Mouse (Mus musculus) limb, embryonic 10.5 days (tissue): ENCODE results near the gene Akr1c18. TPM values are rescaled to one million over a fixed set of nuclear protein-coding genes. Genes with fewer than 3 reads are reported as not detected.
"Not testable (repeated sequence)": the region's sequence is repeated elsewhere in the genome, so short reads cannot be mapped to it uniquely, and the experiment has no call there.

ENCODE experiments used
- DNase-seq: peaks from one replicate; pipeline ENCODE4 v3.0.0-alpha.2; 2017; ENCODE audit warnings: low spot score
- H3K27ac ChIP-seq: fragments of 300-500 bp; sonication (generic); 2 replicates; pipeline ENCODE4 v1.5.1; 2016; ENCODE audit warnings: mild to moderate bottlenecking
- H3K27me3 ChIP-seq: fragments of 300-500 bp; sonication (generic); 2 replicates; pipeline ENCODE4 v1.6.1; 2016; ENCODE audit warnings: low read depth, mild to moderate bottlenecking; ENCODE audit not compliant: poor library complexity, severe bottlenecking
- H3K36me3 ChIP-seq: fragments of 300-500 bp; sonication (generic); 2 replicates; pipeline ENCODE4 v1.6.1; 2016; ENCODE audit warnings: mild to moderate bottlenecking, moderate library complexity
- H3K4me1 ChIP-seq: fragments of 300-500 bp; sonication (generic); 2 replicates; pipeline ENCODE4 v1.6.1; 2016
- H3K4me3 ChIP-seq: fragments of 300-500 bp; sonication (generic); 2 replicates; pipeline ENCODE4 v1.5.1; 2016; ENCODE audit warnings: mild to moderate bottlenecking, moderate library complexity
- H3K9me3 ChIP-seq: fragments of 300-500 bp; sonication (generic); replicated peaks from 2 replicates; pipeline ENCODE4 v1.6.1; 2016; ENCODE audit warnings: mild to moderate bottlenecking
- WGBS: fragments of 180-500 bp; shearing (Covaris S2); methylation state at CpG from one replicate; pipeline ENCODE4 v1.1.7; 2016; 5-methylcytosine and 5-hydroxymethylcytosine counted together
- polyA plus RNA-seq: library from polyadenylated mRNA; unstranded; fragments of >200 nt; fragmentation: Nextera tagmentation; extraction: Ambion mirVana; gene quantifications from 2 replicates; pipeline ENCODE4 v1.2.1, GENCODE M21; 2016

The Akr1c18 gene
- polyA plus RNA-seq: not detected in 2 replicates

DNA sequence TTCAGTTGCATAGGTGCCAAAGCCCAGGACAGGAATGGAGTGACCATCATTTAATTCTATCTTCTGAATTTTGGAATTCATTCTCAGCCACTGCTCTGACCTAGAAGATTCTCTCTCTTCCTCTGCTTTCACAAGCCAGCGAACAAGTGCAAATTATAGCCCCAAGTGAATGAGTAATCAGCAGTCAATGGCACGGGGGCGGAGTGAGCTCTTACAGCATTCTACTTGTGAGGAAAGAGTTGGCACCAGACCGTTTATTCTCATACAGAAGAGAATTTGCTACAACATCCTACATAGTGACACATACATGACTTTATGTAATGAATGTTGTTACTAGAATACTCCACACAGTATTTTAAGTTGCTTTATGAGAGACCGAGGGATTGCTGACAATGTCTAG lies at the start of gene Akr1c18:
Gene Akr1c18, minus strand, starts transcription at position 137 of the 400 bp plus-strand sequence.
- H3K4me1 ChIP-seq: no peaks in the 10 kb centered on the region
- no peaks in the 10 kb centered on the region for H3K9me3 ChIP-seq
- H3K27ac ChIP-seq: no peak within 1 kb of the TSS
- DNase-seq: no peak
- H3K4me3 ChIP-seq: no peak within 1 kb of the TSS
- H3K27me3 ChIP-seq: no peaks in the 10 kb centered on the region
- 84% methylated on average over 5 of the region's 5 CpGs for WGBS
- H3K36me3 ChIP-seq: no peaks in the 10 kb centered on the region

GRCm38 (mm10) chr13:4192511-4192910 lies 42.1 kb upstream of the Akr1c18 start:
- H3K9me3 ChIP-seq: no peaks in the 10 kb centered on the region
- H3K4me1 ChIP-seq: no peaks in the 10 kb centered on the region
- WGBS: 80% methylated on average over 3 of the region's 3 CpGs
- DNase-seq: no peak
- H3K27ac ChIP-seq: no peak overlapping the region
- no peaks in the 10 kb centered on the region for H3K27me3 ChIP-seq
- H3K4me3 ChIP-seq: no peak overlapping the region
- no peaks in the 10 kb centered on the region for H3K36me3 ChIP-seq

- WGBS: 65% methylated on average over 3 of the region's 3 CpGs
- Histone ChIP-seq H3K27ac (no peak within 1 kb of the TSS), H3K4me3 (no peak within 1 kb of the TSS), H3K27me3 (no peaks in the 10 kb centered on the region), H3K4me1 (no peaks in the 10 kb centered on the region), H3K36me3 (no peaks in the 10 kb centered on the region), H3K9me3 (no peaks in the 10 kb centered on the region)
- DNase-seq: no peak
Observed at GRCm38 (mm10) chr13:4190904-4191303, 40.5 kb upstream of the Akr1c18 start, which contains the start of gene Akr1c13. Gene Akr1c13 (plus strand): TSS chr13:4191150.

DNA sequence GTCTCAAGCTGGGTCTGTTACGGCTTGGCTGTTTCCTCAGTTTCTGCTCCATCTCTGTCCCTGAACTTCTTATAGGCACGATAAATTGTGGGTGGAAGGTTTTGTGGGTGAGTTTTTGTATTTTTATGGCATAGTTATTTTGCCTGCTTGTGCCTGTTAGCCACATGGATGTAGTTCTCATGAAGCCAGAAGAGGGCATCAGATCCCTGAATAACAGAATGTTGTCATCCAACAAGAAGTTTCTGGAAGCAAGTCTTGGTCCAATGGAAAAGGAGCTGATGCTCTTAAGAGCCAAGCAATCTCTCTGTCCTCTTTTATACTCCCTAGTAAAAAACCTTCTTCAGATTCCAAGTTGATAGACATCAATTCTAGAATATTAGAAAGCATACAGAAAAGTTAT lies 37.7 kb upstream of the Akr1c18 start:
- 90% methylated on average over 2 of the region's 2 CpGs for WGBS
- H3K27ac ChIP-seq: no peak overlapping the region
- no peak for DNase-seq

GRCm38 (mm10) chr13:4186641-4187411 lies 36.4 kb upstream of the Akr1c18 start:
- peak; percentile 36 for DNase-seq
- H3K9me3 ChIP-seq, H3K36me3 ChIP-seq, H3K4me3 ChIP-seq, H3K27ac ChIP-seq, H3K4me1 ChIP-seq, H3K27me3 ChIP-seq: not testable (repeated sequence)
- WGBS: 72% methylated on average over 7 of the region's 7 CpGs

More for the DNA sequence above, 37.7 kb upstream of the Akr1c18 start:
- Histone ChIP-seq H3K36me3 (no peaks in the 10 kb centered on the region), H3K4me1 (no peaks in the 10 kb centered on the region), H3K4me3 (no peak overlapping the region), H3K9me3 (no peaks in the 10 kb centered on the region), H3K27me3 (no peaks in the 10 kb centered on the region)

- 76% methylated on average over 9 of the region's 9 CpGs for WGBS
- Histone ChIP-seq H3K4me1 (no peaks in the 10 kb centered on the region), H3K36me3 (no peaks in the 10 kb centered on the region), H3K4me3 (no peak overlapping the region), H3K9me3 (0 out of 2 replicates have a peak, but pooled peaks cover 2% of the 10 kb centered on the region), H3K27me3 (no peaks in the 10 kb centered on the region), H3K27ac (no peak overlapping the region)
- DNase-seq: no peak
Observed at GRCm38 (mm10) chr13:4183116-4183515, 32.7 kb upstream of the Akr1c18 start.

- H3K27ac ChIP-seq, H3K4me1 ChIP-seq, H3K9me3 ChIP-seq, H3K27me3 ChIP-seq, H3K36me3 ChIP-seq, H3K4me3 ChIP-seq, DNase-seq: not testable (repeated sequence)
- 94% methylated on average over 4 of the region's 4 CpGs for WGBS
Observed at GRCm38 (mm10) chr13:4181321-4181720, 30.9 kb upstream of the Akr1c18 start.

DNA sequence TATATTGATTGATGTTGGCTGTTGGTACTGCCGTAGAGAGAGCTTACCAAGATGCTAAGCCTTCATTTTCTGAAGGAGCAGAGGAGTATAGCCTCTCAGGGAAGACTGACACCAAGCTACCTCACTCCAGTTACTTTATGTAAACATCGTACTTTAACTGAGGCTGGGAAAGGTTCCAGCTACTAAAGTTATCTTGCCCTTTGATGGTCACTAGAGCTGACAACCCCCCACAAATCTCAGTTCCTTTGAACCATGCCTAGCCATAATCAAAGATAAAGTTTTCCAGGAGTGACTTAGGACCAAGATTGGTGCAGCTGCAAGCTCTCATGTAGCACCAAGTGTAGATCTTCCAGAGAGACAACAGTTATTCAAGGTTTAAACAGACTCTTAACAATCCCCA lies 22.5 kb upstream of the Akr1c18 start:
- no peaks in the 10 kb centered on the region for H3K27me3 ChIP-seq
- H3K4me3 ChIP-seq: no peak overlapping the region
- H3K27ac ChIP-seq: no peak overlapping the region
- no peak for DNase-seq
- WGBS: 47% methylated on average over 2 of the region's 2 CpGs
- H3K4me1 ChIP-seq: no peaks in the 10 kb centered on the region
- H3K36me3 ChIP-seq: no peaks in the 10 kb centered on the region
- H3K9me3 ChIP-seq: no peaks in the 10 kb centered on the region

DNA sequence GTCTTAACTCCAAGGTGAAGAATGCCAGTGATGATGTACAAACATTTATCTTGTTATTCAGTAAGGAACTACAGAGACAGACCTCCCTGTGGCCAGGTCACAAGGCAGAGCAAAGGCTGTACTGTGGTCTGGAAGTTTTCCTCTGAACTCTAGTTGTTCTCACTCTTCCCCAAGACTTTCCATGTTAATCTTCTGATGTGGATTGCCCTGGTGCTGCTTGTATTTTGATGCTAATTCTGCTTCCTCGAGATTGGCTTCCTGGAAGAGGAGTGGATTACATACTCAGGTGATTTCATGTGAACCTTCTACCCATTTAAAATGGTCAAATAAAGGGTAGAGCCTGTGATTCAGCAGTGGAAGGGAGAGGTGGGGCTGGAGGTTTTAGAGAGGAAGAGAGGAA lies 17.6 kb upstream of the Akr1c18 start:
- 51% methylated on average over 1 of the region's 1 CpGs for WGBS
- no peaks in the 10 kb centered on the region for H3K27me3 ChIP-seq
- H3K36me3 ChIP-seq: no peaks in the 10 kb centered on the region
- H3K9me3 ChIP-seq: no peaks in the 10 kb centered on the region
- no peak overlapping the region for H3K4me3 ChIP-seq
- no peak for DNase-seq
- no peaks in the 10 kb centered on the region for H3K4me1 ChIP-seq
- no peak overlapping the region for H3K27ac ChIP-seq

DNA sequence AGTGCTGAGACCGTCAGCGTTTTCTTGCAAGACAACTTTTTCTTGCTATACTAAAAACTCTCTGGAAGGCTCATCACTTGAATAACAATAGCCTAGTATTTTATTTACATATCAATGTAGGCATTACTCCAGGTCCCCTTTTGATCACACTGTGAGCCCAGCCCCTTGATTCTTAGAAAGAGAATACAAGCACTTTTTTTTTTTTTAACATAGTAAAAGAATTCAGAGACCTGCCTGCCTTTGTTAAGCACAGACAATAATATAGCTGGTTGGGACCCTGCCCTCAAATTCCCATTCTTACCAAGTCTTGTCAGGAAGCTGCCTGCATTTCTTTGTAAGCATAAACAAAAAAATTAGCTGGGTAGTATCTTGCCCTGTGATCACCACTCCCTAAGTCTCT lies 4.8 kb upstream of the Akr1c18 start:
- DNase-seq: no peak
- Histone ChIP-seq H3K4me3 (no peak overlapping the region), H3K9me3 (no peaks in the 10 kb centered on the region), H3K27me3 (no peaks in the 10 kb centered on the region), H3K27ac (no peak overlapping the region), H3K4me1 (no peaks in the 10 kb centered on the region), H3K36me3 (no peaks in the 10 kb centered on the region)
- 83% methylated on average over 2 of the region's 2 CpGs for WGBS

DNA sequence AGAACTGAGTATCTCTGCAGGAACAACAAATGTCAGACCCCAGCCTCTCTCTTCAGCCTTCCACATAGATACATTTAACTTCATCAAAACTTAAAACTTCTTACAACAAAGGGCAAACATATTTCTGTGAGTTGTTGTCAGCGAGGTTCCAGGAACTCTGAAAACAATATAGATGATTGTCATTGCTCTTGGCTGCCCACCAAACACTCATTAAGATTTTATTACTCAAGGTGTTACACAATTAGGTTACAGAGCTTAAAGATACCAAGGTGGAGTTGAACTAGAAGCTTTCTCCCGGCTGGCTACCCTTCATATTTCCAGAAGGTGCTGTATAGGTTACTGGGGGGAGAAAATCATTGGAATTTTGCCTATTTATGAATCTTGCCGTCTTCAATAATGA lies 3.1 kb upstream of the Akr1c18 start:
- no peaks in the 10 kb centered on the region for H3K36me3 ChIP-seq
- no peak overlapping the region for H3K4me3 ChIP-seq
- 80% methylated on average over 3 of the region's 3 CpGs for WGBS
- H3K27me3 ChIP-seq: no peaks in the 10 kb centered on the region
- no peaks in the 10 kb centered on the region for H3K9me3 ChIP-seq
- DNase-seq: no peak
- H3K27ac ChIP-seq: no peak overlapping the region
- H3K4me1 ChIP-seq: no peaks in the 10 kb centered on the region

GRCm38 (mm10) chr13:4152908-4153307 lies 2.5 kb upstream of the Akr1c18 start:
- H3K36me3 ChIP-seq: no peaks in the 10 kb centered on the region
- WGBS: 85% methylated on average over 2 of the region's 2 CpGs
- no peaks in the 10 kb centered on the region for H3K4me1 ChIP-seq
- no peaks in the 10 kb centered on the region for H3K27me3 ChIP-seq
- no peaks in the 10 kb centered on the region for H3K9me3 ChIP-seq
- no peak overlapping the region for H3K27ac ChIP-seq
- H3K4me3 ChIP-seq: no peak overlapping the region
- DNase-seq: no peak

DNA sequence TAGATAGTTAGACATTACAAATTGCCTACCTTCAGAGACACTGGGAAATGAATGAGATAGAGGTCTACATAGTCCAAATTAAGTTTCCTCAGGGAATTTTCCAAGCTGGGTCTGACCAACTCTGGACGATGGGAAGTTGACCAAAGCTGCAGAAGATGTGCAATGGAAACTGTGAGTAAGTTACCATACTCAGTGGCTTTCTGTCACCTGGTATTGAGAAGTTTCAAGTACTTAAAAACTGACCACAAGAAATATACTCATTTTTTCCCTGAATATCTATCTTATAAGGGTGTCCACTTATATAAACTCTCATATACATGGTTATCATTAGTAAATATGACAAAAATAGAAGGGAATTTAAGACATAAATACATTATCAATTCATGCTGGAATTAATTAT lies 6.2 kb downstream of the Akr1c18 start:
- no peak overlapping the region for H3K4me3 ChIP-seq
- no peaks in the 10 kb centered on the region for H3K9me3 ChIP-seq
- no peaks in the 10 kb centered on the region for H3K27me3 ChIP-seq
- DNase-seq: no peak
- WGBS: 78% methylated on average over 1 of the region's 1 CpGs
- no peak overlapping the region for H3K27ac ChIP-seq
- H3K4me1 ChIP-seq: no peaks in the 10 kb centered on the region
- no peaks in the 10 kb centered on the region for H3K36me3 ChIP-seq

GRCm38 (mm10) chr13:4133070-4133469 lies 17.4 kb downstream of the Akr1c18 start:
- H3K27ac ChIP-seq: no peak overlapping the region
- no peaks in the 10 kb centered on the region for H3K4me1 ChIP-seq
- no peaks in the 10 kb centered on the region for H3K9me3 ChIP-seq
- H3K36me3 ChIP-seq: no peaks in the 10 kb centered on the region
- no peak for DNase-seq
- WGBS: 45% methylated on average over 2 of the region's 2 CpGs
- no peaks in the 10 kb centered on the region for H3K27me3 ChIP-seq
- H3K4me3 ChIP-seq: no peak overlapping the region
